Mouse (Mus musculus) left cerebral cortex, adult 9 months (tissue): ENCODE data around the gene Dlgap1.

Source experiments
- DNase-seq, 2 experiments: peaks; one replicate each; pipeline ENCODE4 v3.0.0; 2022; ENCODE audit warnings: low spot score in 2 of 2

The Dlgap1 gene

DNA sequence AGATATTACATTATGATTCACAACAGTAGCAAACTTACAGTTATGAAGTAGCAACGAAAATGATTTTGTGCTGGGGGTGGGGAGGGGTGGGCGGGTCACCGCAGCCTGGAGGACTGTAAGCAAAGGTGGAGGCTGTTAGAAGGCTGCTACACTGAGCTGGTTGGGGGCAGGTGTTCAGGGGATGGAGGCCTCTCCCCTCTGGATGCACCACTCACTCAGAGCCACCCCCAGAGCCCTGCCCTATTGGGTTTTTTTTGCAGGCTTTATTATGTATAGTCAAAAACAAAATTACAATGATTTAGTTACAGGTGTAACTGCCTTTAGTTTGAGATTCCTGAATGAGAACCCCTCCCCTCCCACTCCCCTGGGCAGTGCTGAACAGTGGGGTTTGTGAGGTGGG is 895.8 kb downstream of the Dlgap1 start:
- DNase-seq: no peak

DNA sequence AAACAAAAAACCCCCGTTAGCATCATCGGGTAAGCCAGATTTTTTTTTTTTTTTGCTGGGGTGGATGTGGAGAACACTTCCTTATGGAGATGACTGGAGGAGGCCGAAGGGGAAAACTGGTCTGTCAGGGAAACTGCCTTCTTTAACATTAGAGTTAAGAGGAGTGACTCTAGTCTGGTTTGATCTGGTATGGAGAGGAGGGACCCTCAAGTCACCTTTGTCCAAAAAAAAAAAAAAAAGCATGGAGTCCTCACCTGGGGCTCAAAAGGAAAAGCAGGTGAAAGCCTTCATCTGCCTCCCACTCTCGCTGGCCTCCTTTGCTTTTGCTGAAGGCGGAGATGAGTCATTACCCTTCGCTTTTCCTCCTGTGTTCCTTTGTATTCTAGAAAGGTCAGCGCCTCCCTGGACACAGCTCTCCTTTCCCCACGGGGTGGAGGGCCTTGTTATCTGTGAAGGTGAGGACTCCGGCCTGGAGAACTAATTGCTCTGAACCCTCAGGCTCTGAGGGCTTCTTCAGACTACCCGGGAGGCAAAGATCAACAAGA is 896.3 kb downstream of the Dlgap1 start:
- DNase-seq: no peak

DNA sequence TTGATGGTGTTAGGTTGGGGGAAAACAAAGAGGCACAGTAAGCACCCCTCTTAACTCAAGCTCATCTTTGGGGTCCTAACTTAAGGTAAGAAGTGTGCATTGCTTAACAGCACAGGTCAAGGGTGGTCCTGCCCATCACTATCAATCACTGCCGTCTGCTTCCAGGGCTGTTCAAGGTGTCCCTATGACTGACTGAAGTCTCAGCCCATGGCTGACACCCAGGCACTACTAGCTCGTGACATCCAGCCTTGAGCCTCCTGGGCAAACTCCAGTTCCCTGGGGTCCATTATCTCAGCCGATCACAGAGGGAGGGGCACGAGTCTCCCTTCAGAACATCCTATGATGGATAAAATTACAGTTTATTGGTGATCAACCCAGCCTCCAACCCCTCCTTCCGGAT is 897.2 kb downstream of the Dlgap1 start:
- no peak for DNase-seq

DNA sequence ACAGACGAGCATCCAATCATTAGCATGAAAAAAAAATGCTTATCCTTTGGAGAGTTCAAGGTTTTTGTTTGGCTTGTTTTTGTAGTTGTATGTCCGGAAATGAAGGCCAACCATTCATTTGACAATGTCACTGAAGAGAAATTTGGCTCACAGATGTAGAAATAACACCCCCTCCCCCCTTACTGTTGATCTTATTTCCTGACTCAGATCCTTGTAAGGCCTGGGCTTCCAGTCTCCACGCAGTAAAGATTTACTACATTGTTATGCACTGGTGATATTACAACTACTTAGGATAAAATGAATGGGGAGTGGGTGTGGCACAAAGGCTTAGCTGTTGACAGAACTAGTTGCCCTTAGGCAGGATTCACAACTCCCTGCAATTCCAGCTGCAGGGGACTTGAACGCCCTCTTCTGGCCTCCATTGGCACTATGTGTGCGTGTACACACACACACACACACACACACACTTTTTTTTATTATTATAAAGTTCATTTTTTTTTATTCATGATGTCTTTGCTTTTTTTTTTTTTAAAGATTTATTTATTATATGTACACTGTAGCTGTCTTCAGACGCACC is 897.8 kb downstream of the Dlgap1 start:
- no peak for DNase-seq

DNA sequence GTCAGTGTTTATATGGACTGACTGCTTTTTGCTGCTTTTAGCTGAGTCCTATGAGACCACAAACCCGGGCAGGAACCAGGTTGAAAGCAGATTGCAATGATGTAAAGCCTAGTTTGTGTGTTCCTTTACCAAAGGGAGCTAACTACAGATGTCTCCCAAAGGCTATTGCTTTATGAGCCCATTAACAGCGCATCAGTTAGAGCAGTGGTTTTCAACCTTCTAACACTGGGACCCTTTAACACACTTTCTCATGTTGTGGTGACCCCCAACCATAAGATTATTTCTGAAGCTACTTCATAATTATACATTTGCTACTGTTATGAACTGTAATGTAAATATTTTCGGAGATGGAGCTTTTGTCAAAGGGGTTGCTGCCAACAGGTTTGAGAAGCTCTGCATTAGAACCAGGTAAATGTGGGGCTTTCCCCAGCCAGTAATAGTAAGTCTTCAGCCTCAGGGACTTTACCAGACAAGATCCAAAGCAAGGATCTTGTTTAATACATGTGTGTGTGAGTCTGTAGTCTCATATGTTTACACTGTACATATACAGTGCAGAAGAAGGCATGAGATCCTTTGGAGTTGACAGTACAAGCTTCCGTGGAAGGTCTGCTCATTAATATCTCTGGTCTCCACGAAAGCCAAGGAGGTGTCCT is 899.8 kb downstream of the Dlgap1 start:
- DNase-seq: no peak

DNA sequence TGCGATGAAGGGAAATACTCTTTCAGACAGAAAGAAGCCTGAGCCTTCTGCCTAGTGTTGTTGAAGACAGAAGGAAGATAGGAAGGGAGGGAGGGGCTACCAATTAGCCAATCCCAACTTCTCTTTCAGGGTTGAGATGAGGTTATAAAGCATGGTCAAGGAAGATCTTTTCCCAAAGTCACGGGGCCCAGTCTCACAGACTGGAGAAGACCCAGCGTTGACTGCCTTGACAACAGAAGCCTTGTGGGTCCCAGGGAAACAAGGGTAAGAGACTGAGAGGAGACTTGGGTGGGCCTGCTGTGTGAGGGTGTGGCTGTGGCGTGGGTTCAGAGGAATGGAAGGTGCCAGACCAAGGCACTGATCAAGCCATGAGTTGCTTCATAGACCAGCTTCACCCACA is 901.7 kb downstream of the Dlgap1 start:
- DNase-seq: no peak
